Mouse (Mus musculus) splenic B cell, adult 2 months (primary cell): ENCODE measurements around the gene Sdc3.

Source experiments
- DNase-seq: peaks from one replicate; pipeline ENCODE4 v3.0.0-alpha.2; 2011; ENCODE audit warnings: low read depth, low spot score
- H3K27me3 ChIP-seq: 2 replicates; pipeline ENCODE4 v1.6.1; 2012; ENCODE audit warnings: mild to moderate bottlenecking, low read length, moderate library complexity, mixed read lengths; ENCODE audit not compliant: control insufficient read depth, poor library complexity, insufficient read depth, severe bottlenecking
- H3K36me3 ChIP-seq: 2 replicates; pipeline ENCODE4 v1.6.1; 2012; ENCODE audit warnings: mild to moderate bottlenecking, low read length, moderate library complexity, mixed read lengths; ENCODE audit not compliant: control insufficient read depth, poor library complexity, insufficient read depth, severe bottlenecking

The Sdc3 gene

DNA sequence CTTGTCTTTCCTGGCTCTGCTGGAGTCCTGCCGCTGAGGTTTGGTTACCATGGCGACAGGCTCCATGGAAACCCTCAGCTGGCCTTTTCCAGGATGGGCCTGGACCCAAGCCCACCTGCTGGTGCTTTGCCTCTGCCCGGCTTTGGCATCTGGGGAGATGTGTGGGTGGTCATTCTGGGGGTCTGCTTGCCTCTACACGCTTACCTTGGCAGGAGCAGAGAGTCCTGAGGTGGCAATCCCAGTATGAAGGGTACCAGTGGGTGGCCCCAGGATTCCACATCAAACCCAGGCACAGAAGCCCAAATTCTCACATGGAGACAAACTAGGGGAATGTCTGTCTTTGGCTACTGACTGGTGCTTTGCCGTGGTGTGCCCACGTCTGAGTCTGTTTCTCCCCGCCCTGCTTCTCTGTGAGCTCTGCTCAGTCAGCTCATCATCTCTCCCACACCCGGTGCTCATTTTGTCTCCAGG, 73.6 kb downstream of the Sdc3 start:
- DNase-seq = no peak
- no peaks in the 10 kb centered on the region for H3K36me3 ChIP-seq
- H3K27me3 ChIP-seq = no peaks in the 10 kb centered on the region

DNA sequence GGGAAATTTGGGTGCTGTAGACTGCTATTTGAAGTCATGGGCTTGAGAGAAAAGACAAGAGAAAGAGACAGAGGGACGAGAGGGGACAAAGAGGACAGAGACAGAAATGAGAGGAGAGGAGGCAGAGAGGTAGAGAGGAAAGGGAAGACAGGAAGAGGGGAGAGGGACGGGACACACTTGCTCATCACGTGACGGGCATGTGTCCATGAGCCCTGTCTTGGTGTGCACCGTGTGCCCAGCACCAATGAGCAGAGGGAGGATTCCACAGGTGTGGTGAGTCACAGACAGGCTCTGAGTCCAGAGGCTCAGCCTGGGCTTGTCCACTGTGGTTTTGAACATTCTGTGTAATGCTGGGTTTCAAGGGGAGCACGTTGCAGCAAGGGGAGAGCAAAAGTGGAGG, 75.6 kb downstream of the Sdc3 start:
- Histone ChIP-seq H3K27me3 (no peaks in the 10 kb centered on the region), H3K36me3 (no peaks in the 10 kb centered on the region)
- no peak for DNase-seq

DNA sequence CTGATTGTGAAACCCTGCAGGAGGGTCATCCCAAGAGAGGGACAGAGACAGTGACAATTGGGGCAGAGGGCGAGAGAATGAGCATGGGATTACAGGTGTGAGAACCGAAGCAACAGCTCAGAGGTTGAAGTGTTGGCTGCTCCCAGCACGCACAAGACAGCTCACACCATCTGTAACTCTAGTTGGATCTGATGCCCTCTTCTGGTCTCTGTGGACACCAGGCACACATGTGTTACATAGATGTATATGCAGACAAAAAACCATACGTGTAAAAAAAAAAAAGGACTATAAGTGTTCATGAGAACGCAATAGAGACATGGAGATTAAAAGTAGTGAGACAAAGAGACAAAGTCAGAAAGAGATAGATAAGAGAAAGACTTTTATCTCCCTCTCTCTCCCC, 76.5 kb downstream of the Sdc3 start:
- no peaks in the 10 kb centered on the region for H3K27me3 ChIP-seq
- DNase-seq = no peak
- no peaks in the 10 kb centered on the region for H3K36me3 ChIP-seq

DNA sequence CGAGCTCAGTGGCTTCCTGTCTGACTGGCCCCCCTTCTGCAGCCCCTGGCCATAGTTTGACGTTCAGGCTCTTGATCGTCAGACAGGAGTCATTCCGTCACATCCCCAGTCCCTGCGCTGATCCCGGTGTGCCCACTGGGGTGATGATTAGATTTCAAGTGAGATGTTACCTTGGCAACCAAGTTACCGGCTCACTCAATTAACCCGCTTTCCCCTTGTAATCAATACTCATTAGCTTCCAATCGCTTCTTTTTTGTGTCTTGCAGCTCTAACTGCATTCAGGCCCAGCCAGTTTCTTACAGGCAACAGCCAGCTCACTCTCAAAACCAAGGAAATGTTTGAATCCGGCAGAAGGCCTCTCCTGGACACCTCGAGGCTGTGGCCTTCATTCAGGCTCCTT, 80.1 kb downstream of the Sdc3 start:
- Histone ChIP-seq H3K27me3 (no peaks in the 10 kb centered on the region), H3K36me3 (no peaks in the 10 kb centered on the region)
- no peak for DNase-seq

DNA sequence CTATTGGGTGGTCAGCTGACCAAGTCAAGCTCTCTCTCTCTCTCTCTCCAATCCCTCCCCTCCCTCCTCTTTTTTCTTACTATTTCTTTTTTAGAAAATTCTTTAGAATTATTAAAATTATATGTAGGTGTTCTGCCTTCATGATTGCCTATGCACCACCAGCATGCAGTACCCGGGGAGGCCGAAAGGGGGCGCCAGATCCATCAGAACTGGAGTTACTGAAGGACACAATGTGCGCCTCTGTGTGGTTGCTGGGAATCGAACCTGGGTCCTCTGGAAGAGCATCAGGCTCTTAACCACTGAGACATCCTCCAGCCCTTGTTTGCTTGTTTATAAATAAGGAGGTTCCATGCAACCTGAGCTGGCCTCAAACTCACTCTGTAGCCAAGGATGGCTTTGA, 81.1 kb downstream of the Sdc3 start:
- H3K27me3 ChIP-seq = no peaks in the 10 kb centered on the region
- no peak for DNase-seq
- no peaks in the 10 kb centered on the region for H3K36me3 ChIP-seq

DNA sequence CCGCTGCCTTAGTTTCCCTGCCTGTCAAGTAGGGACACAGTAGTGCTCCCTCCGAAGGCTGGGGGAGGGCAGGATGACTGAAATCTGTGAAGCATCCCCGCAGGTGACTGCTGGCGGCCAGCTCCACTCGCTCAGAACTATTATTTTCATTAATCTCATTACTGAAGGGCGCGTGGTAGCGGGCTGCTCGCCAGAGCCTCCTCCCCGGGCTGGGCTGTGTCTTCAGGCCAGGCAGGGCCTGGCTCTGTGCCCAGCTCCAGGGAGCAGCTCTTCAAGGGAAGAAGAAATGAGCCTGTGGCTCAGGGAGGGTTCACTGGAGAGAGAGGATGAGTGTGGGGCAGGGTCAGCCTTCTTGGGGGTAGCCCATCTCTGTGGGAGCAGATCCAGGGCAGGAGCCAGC, 82.3 kb downstream of the Sdc3 start:
- no peaks in the 10 kb centered on the region for H3K36me3 ChIP-seq
- H3K27me3 ChIP-seq = no peaks in the 10 kb centered on the region
- DNase-seq = no peak
